Mouse (Mus musculus) stomach, embryonic 14.5 days (tissue): ENCODE measurements around the gene Cdipt. TPM values are rescaled to one million over a fixed set of nuclear protein-coding genes. Genes with fewer than 3 reads are reported as not detected.

Source experiments
- ATAC-seq: fragments of 200-750 bp; cut with Nextera tagmentation; 2 replicates; pipeline ENCODE4 v1.8.0; 2017; ENCODE audit warnings: low read depth, moderate TSS enrichment; ENCODE audit not compliant: insufficient number of reproducible peaks, insufficient read depth, low FRiP score
- H3K27ac ChIP-seq: fragments of 300-500 bp; sonication (generic); 2 replicates; pipeline ENCODE4 v1.5.1; 2014; ENCODE audit warnings: mild to moderate bottlenecking, low read length, moderate library complexity, mixed read lengths
- H3K27me3 ChIP-seq: fragments of 300-500 bp; sonication (generic); 2 replicates; pipeline ENCODE4 v1.6.1; 2014; ENCODE audit warnings: low read length, control low read depth, mixed read lengths; ENCODE audit not compliant: control insufficient read depth, insufficient read depth
- H3K36me3 ChIP-seq: fragments of 300-500 bp; sonication (generic); 2 replicates; pipeline ENCODE4 v1.6.1; 2014; ENCODE audit warnings: mild to moderate bottlenecking, control low read depth, low read length, moderate library complexity, mixed read lengths; ENCODE audit not compliant: control insufficient read depth, insufficient read depth
- H3K4me1 ChIP-seq: fragments of 300-500 bp; sonication (generic); 2 replicates; pipeline ENCODE4 v1.6.1; 2014; ENCODE audit warnings: low read length, control low read depth, mixed read lengths; ENCODE audit not compliant: control insufficient read depth, insufficient read depth
- H3K4me2 ChIP-seq: fragments of 300-500 bp; sonication (generic); replicated peaks from 2 replicates; pipeline ENCODE4 v1.6.1; 2014; ENCODE audit warnings: low read depth, low read length, control low read depth
- H3K4me3 ChIP-seq: fragments of 300-500 bp; sonication (generic); 2 replicates; pipeline ENCODE4 v1.5.1; 2014; ENCODE audit warnings: low read depth, low read length, control low read depth
- H3K9ac ChIP-seq: fragments of 300-500 bp; sonication (generic); replicated peaks from 2 replicates; pipeline ENCODE4 v1.6.1; 2014; ENCODE audit warnings: low read depth, mild to moderate bottlenecking, control low read depth, low read length, moderate library complexity, mixed read lengths
- H3K9me3 ChIP-seq: fragments of 300-500 bp; sonication (generic); 2 replicates; pipeline ENCODE4 v1.6.1; 2016; ENCODE audit warnings: low read depth, low read length, control low read depth; ENCODE audit not compliant: control insufficient read depth
- WGBS: fragments of 180-500 bp; shearing (Covaris S2); extraction: QIAGEN DNeasy Blood & Tissue Kit; methylation state at CpG from one replicate; pipeline ENCODE4 v1.1.7; 2014; 5-methylcytosine and 5-hydroxymethylcytosine counted together
- polyA plus RNA-seq: library from polyadenylated mRNA; unstranded; fragments of >200 nt; fragmentation: Nextera tagmentation; extraction: Ambion mirVana; gene quantifications from 2 replicates; pipeline ENCODE4 v1.2.1, GENCODE M21; 2014

Gene Cdipt
- polyA plus RNA-seq, 1 experiment from 2014 or later, result 96.8 TPM

GRCm38 (mm10) chr7:127018416-127019305, 42.9 kb downstream of the Cdipt start:
- WGBS, result 63% methylated on average over 15 of the region's 15 CpGs
- no peak for ATAC-seq
- Histone ChIP-seq H3K27me3 (no peaks in the 10 kb centered on the region), H3K4me3 (no peak overlapping the region), H3K4me1 (peaks cover 71% of the 10 kb centered on the region), H3K4me2 (peak overlapping the region; percentile 87; the same call in 1 of the 2 replicates), H3K27ac (peak overlapping the region; percentile 97; the same call in 1 of the 2 replicates), H3K9me3 (no peaks in the 10 kb centered on the region), H3K36me3 (peaks cover 29% of the 10 kb centered on the region), H3K9ac (0 out of 2 replicates have a peak overlapping the region, but pooled peaks have one; percentile 4)

- ATAC-seq, result no peak
- H3K4me2 ChIP-seq, result peak overlapping the region; percentile 87
- H3K4me1 ChIP-seq, result peaks cover 74% of the 10 kb centered on the region
These were observed 43.7 kb downstream of the Cdipt start for GRCm38 (mm10) chr7:127019306-127019960.

GRCm38 (mm10) chr7:127020031-127020430, 44.3 kb downstream of the Cdipt start:
- peak overlapping the region; percentile 86 for H3K27ac ChIP-seq
- no peak for ATAC-seq
- peaks cover 72% of the 10 kb centered on the region for H3K4me1 ChIP-seq
- no peaks in the 10 kb centered on the region for H3K27me3 ChIP-seq
- peak overlapping the region; percentile 87 for H3K4me2 ChIP-seq
- H3K4me3 ChIP-seq, result peak overlapping the region; percentile 51
- no peaks in the 10 kb centered on the region for H3K9me3 ChIP-seq
- H3K36me3 ChIP-seq, result peaks cover 37% of the 10 kb centered on the region
- no peak overlapping the region; the same call in 1 of the 2 replicates for H3K9ac ChIP-seq
- 50% methylated on average over 3 of the region's 3 CpGs for WGBS

More at GRCm38 (mm10) chr7:127019306-127019960, 43.7 kb downstream of the Cdipt start:
- Histone ChIP-seq H3K27ac (peak overlapping the region; percentile 86; the same call in 1 of the 2 replicates), H3K27me3 (no peaks in the 10 kb centered on the region), H3K4me3 (peak overlapping the region; percentile 51), H3K9me3 (no peaks in the 10 kb centered on the region), H3K36me3 (peaks cover 36% of the 10 kb centered on the region), H3K9ac (no peak overlapping the region)
- WGBS, result 77% methylated on average over 14 of the region's 14 CpGs

GRCm38 (mm10) chr7:127020491-127020890, 44.8 kb downstream of the Cdipt start:
- 22% methylated on average over 5 of the region's 5 CpGs for WGBS

GRCm38 (mm10) chr7:127020901-127021562, 45.3 kb downstream of the Cdipt start, which contains the start of the genes Gm42742 and Prrt2:
Gm42742 (minus strand) TSS chr7:127021097.
Prrt2 (minus strand) TSS chr7:127021211.
- Histone ChIP-seq H3K4me3 (peak within 1 kb of the TSS; percentile 51), H3K9me3 (no peaks in the 10 kb centered on the region), H3K36me3 (peaks cover 30% of the 10 kb centered on the region), H3K4me2 (peak within 1 kb of the TSS; percentile 87), H3K27ac (peak within 1 kb of the TSS; percentile 86), H3K27me3 (no peaks in the 10 kb centered on the region), H3K9ac (peak within 1 kb of the TSS; percentile 45), H3K4me1 (peaks cover 62% of the 10 kb centered on the region)
- WGBS, result under 1% methylated on average over 37 of the region's 37 CpGs
- peak; percentile 15; the same call in 1 of the 2 replicates for ATAC-seq

More at GRCm38 (mm10) chr7:127020491-127020890, 44.8 kb downstream of the Cdipt start:
- Histone ChIP-seq H3K9me3 (no peaks in the 10 kb centered on the region), H3K9ac (peak overlapping the region; percentile 45), H3K4me1 (peaks cover 68% of the 10 kb centered on the region), H3K4me3 (peak overlapping the region; percentile 51), H3K27ac (peak overlapping the region; percentile 86; the same call in 1 of the 2 replicates), H3K27me3 (no peaks in the 10 kb centered on the region), H3K4me2 (peak overlapping the region; percentile 87), H3K36me3 (peaks cover 33% of the 10 kb centered on the region)
- ATAC-seq, result no peak

GRCm38 (mm10) chr7:127021563-127022527, 46.1 kb downstream of the Cdipt start:
- ATAC-seq, result no peak
- H3K4me2 ChIP-seq, result peak overlapping the region; percentile 87
- H3K4me1 ChIP-seq, result peaks cover 60% of the 10 kb centered on the region
- H3K9me3 ChIP-seq, result no peaks in the 10 kb centered on the region
- H3K27ac ChIP-seq, result peak overlapping the region; percentile 86
- 32% methylated on average over 5 of the region's 5 CpGs for WGBS
- 0 out of 2 replicates have a peak overlapping the region, but pooled peaks have one; percentile 45 for H3K9ac ChIP-seq
- peak overlapping the region; percentile 51 for H3K4me3 ChIP-seq
- peaks cover 30% of the 10 kb centered on the region for H3K36me3 ChIP-seq
- no peaks in the 10 kb centered on the region for H3K27me3 ChIP-seq

- Histone ChIP-seq H3K4me3 (peak overlapping the region; percentile 95; the same call in 1 of the 2 replicates), H3K27ac (peak overlapping the region; percentile 1; the same call in 1 of the 2 replicates)
These were observed 47.0 kb downstream of the Cdipt start for GRCm38 (mm10) chr7:127022528-127023271.

More at GRCm38 (mm10) chr7:127022528-127023271, 47.0 kb downstream of the Cdipt start:
- H3K36me3 ChIP-seq, result peaks cover 30% of the 10 kb centered on the region
- 82% methylated on average over 7 of the region's 7 CpGs for WGBS
- H3K9me3 ChIP-seq, result no peaks in the 10 kb centered on the region
- no peaks in the 10 kb centered on the region for H3K27me3 ChIP-seq
- H3K4me1 ChIP-seq, result peaks cover 60% of the 10 kb centered on the region
- peak overlapping the region; percentile 99 for H3K4me2 ChIP-seq
- no peak overlapping the region; the same call in 1 of the 2 replicates for H3K9ac ChIP-seq
- ATAC-seq, result no peak
